Mouse (Mus musculus) embryonic facial prominence, embryonic 11.5 days (tissue): ENCODE results near the gene Fam107b. TPM values are rescaled to one million over a fixed set of nuclear protein-coding genes. Genes with fewer than 3 reads are reported as not detected.
"Not testable (repeated sequence)": the region's sequence is repeated elsewhere in the genome, so short reads cannot be mapped to it uniquely, and the experiment has no call there.

Experiments used
- ATAC-seq: fragments of 200-750 bp; cut with Nextera tagmentation; replicated peaks from 2 replicates; pipeline ENCODE4 v1.8.0; 2017; ENCODE audit warnings: low read depth; ENCODE audit not compliant: insufficient number of reproducible peaks, low FRiP score, low TSS enrichment
- DNase-seq: peaks from one replicate; pipeline ENCODE4 v3.0.0-alpha.2; 2015; ENCODE audit warnings: low spot score
- H3K27ac ChIP-seq: fragments of 300-500 bp; sonication (generic); replicated peaks from 2 replicates; pipeline ENCODE4 v1.5.1; 2014; ENCODE audit warnings: mild to moderate bottlenecking, low read depth, low read length, control low read depth
- H3K27me3 ChIP-seq: fragments of 300-500 bp; sonication (generic); 2 replicates; pipeline ENCODE4 v1.6.1; 2014; ENCODE audit warnings: mild to moderate bottlenecking, low read length, moderate library complexity, mixed read lengths; ENCODE audit not compliant: control insufficient read depth, insufficient read depth
- H3K36me3 ChIP-seq: fragments of 300-500 bp; sonication (generic); replicated peaks from 2 replicates; pipeline ENCODE4 v1.6.1; 2014; ENCODE audit warnings: low read depth, mild to moderate bottlenecking, low read length, moderate library complexity, mixed read lengths; ENCODE audit not compliant: control insufficient read depth, insufficient read depth
- H3K4me1 ChIP-seq: fragments of 300-500 bp; sonication (generic); 2 replicates; pipeline ENCODE4 v1.6.1; 2014; ENCODE audit warnings: low read length, mixed read lengths; ENCODE audit not compliant: control insufficient read depth, insufficient read depth
- H3K4me2 ChIP-seq: fragments of 300-500 bp; sonication (generic); 2 replicates; pipeline ENCODE4 v1.6.1; 2014; ENCODE audit warnings: low read depth, mild to moderate bottlenecking, control low read depth, low read length, moderate library complexity
- H3K4me3 ChIP-seq: fragments of 300-500 bp; sonication (generic); 2 replicates; pipeline ENCODE4 v1.5.1; 2014; ENCODE audit warnings: low read depth, low read length, control low read depth
- H3K9ac ChIP-seq: fragments of 300-500 bp; sonication (generic); replicated peaks from 2 replicates; pipeline ENCODE4 v1.6.1; 2014; ENCODE audit warnings: mild to moderate bottlenecking, control low read depth, low read length
- H3K9me3 ChIP-seq: fragments of 300-500 bp; sonication (generic); replicated peaks from 2 replicates; pipeline ENCODE4 v1.6.1; 2016; ENCODE audit warnings: mild to moderate bottlenecking, low read length, inconsistent platforms, mixed read lengths; ENCODE audit not compliant: control insufficient read depth
- WGBS: fragments of 180-500 bp; shearing (Covaris S2); extraction: QIAGEN DNeasy Blood & Tissue Kit; methylation state at CpG from one replicate; pipeline ENCODE4 v1.1.7; 2014; 5-methylcytosine and 5-hydroxymethylcytosine counted together
- polyA plus RNA-seq: library from polyadenylated mRNA; unstranded; fragments of >200 nt; fragmentation: Nextera tagmentation; extraction: Ambion mirVana; gene quantifications from 2 replicates; pipeline ENCODE4 v1.2.1, GENCODE M21; 2014

Fam107b gene
- polyA plus RNA-seq, 1 experiment from 2014 or later, result 79.4 TPM

GRCm38 (mm10) chr2:3700368-3700767 is 130.1 kb downstream of the Fam107b start:
- Histone ChIP-seq H3K4me2 (no peak overlapping the region), H3K9ac (no peak overlapping the region), H3K36me3 (no peaks in the 10 kb centered on the region), H3K27me3 (no peaks in the 10 kb centered on the region), H3K4me1 (no peaks in the 10 kb centered on the region), H3K27ac (no peak overlapping the region), H3K4me3 (no peak overlapping the region), H3K9me3 (no peaks in the 10 kb centered on the region)
- 58% methylated on average over 1 of the region's 1 CpGs for WGBS
- DNase-seq (no peak), ATAC-seq (no peak)

DNA sequence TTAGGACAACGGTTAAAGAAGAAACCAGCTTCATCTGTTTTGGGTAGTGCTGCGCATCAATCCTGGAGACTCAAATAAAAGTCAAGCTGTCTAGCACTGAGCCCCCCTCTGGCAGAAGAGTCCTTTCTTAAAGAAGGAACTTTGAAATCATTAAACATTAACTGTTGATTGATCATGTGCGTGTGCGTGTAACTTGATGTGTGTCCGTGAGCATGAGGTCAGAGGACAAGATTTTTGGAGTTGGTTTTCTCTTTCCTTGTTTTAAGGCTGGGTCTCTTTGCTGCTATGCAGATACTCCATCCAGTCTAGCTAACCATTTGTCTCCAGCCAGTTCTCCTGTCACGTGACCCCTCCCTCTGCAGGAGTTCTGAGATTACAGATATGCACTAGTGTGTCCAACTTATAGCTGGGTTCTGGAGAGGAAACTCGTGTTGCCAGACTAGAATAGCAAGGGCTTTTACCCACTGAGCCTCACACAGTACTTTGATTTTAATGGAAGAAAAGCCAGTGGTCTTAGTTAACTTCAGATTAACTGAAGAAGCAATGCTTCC is 132.4 kb downstream of the Fam107b start:
- ATAC-seq (no peak), DNase-seq (no peak)
- H3K27me3 ChIP-seq, result no peaks in the 10 kb centered on the region
- H3K36me3 ChIP-seq, result no peaks in the 10 kb centered on the region
- H3K9me3 ChIP-seq, result no peaks in the 10 kb centered on the region
- no peak overlapping the region for H3K4me2 ChIP-seq
- H3K4me1 ChIP-seq, result no peaks in the 10 kb centered on the region
- no peak overlapping the region for H3K4me3 ChIP-seq
- no peak overlapping the region for H3K27ac ChIP-seq
- no peak overlapping the region for H3K9ac ChIP-seq
- 86% methylated on average over 7 of the region's 7 CpGs for WGBS

DNA sequence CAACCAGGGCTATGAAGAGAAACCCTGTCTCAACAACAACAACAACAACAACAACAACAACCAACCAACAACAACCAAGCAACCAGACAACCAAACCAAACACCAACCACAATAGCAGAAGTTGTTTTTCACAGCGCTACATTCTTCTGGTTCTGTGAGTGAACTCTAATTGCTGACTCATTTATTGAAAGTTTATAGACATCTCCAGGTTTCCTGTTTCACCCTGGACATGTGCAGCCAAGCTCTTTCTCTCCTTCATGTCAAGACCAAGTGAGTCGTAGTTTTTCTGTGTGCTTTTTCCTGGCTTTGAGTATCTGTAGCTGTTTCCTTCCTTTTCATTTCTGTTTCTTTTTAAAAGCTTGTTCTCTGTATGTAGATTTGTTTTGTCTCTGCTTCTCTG is 133.5 kb downstream of the Fam107b start:
- Histone ChIP-seq H3K4me1 (no peaks in the 10 kb centered on the region), H3K27ac (no peak overlapping the region), H3K4me3 (no peak overlapping the region), H3K9ac (no peak overlapping the region), H3K36me3 (no peaks in the 10 kb centered on the region), H3K4me2 (no peak overlapping the region), H3K9me3 (no peaks in the 10 kb centered on the region), H3K27me3 (no peaks in the 10 kb centered on the region)
- DNase-seq (no peak), ATAC-seq (no peak)
- 73% methylated on average over 2 of the region's 2 CpGs for WGBS

- Histone ChIP-seq H3K4me1 (no peaks in the 10 kb centered on the region), H3K4me3 (no peak overlapping the region), H3K9me3 (no peaks in the 10 kb centered on the region), H3K27ac (no peak overlapping the region), H3K36me3 (no peaks in the 10 kb centered on the region), H3K27me3 (no peaks in the 10 kb centered on the region), H3K9ac (no peak overlapping the region), H3K4me2 (no peak overlapping the region)
- 66% methylated on average over 9 of the region's 9 CpGs for WGBS
- no peak for ATAC-seq
- DNase-seq, result no peak
These were observed 134.2 kb downstream of the Fam107b start for GRCm38 (mm10) chr2:3704311-3705162.

DNA sequence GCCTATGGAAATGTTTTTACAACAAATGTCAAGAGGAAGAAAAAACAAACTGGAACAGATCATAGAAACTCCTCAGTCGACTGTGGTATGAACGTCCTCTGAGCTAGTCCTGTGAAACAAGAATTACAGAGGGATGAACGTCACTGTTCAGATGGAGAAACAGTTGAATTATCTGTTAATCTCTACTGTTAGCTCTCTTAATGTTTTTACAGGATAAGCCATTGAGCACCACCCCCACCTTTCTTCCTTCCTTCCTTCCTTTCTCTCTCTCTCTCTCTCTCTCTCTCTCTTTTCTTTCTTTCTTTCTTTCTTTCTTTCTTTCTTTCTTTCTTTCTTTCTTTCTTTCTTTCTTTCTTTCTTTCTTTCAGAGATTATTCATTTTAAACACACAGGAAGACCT is 135.0 kb downstream of the Fam107b start:
- not testable (repeated sequence) for H3K4me1 ChIP-seq, H3K9ac ChIP-seq, ATAC-seq, H3K36me3 ChIP-seq, DNase-seq, H3K4me3 ChIP-seq, H3K27ac ChIP-seq, H3K9me3 ChIP-seq, H3K4me2 ChIP-seq, H3K27me3 ChIP-seq
- WGBS, result 66% methylated on average over 3 of the region's 3 CpGs

DNA sequence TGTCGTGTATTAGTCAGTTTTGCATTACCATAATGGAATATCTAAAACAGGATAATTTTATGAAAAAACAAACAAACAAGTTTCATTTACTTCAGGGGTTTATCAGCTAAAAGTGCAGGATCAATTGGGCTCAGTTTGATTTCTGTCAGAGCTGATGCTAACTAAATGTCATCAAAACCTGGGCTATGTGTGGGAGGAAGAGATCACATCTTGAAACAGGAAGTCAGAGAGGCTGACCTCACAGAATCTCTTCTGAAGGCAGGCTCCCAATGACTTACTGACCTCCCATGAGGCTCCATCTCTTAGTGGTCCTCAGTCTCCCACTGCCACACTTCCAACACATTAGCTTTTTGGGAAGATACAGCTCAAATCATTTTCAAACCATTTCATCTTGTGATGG is 136.9 kb downstream of the Fam107b start:
- Histone ChIP-seq H3K27me3 (no peaks in the 10 kb centered on the region), H3K36me3 (no peaks in the 10 kb centered on the region), H3K4me3 (no peak overlapping the region), H3K27ac (no peak overlapping the region), H3K4me1 (no peaks in the 10 kb centered on the region), H3K9ac (no peak overlapping the region), H3K9me3 (no peaks in the 10 kb centered on the region), H3K4me2 (no peak overlapping the region)
- ATAC-seq, result no peak
- DNase-seq, result no peak
- 84% methylated on average over 1 of the region's 1 CpGs for WGBS

DNA sequence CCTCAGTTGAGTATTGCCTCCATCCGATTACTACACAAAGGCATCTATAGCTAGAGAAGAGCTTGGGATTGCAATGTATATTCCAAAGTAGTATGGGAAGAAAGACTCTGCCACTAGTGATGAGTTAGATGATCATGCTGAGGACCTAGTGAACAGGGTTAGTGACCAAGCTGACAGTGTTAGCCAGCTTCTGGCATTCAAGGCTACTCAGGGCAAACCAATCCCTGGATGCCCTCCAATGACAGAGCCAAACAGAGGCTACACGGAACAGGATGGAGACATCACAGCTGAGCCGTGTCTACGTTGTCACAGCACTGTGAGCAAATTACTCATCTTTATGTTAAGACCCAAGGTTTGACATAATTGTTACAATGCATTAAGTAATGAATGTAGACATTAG is 138.3 kb downstream of the Fam107b start:
- Histone ChIP-seq H3K27ac (no peak overlapping the region), H3K4me3 (no peak overlapping the region), H3K9ac (no peak overlapping the region), H3K27me3 (no peaks in the 10 kb centered on the region), H3K4me1 (no peaks in the 10 kb centered on the region), H3K9me3 (no peaks in the 10 kb centered on the region), H3K4me2 (no peak overlapping the region), H3K36me3 (no peaks in the 10 kb centered on the region)
- ATAC-seq, result no peak
- 92% methylated on average over 4 of the region's 4 CpGs for WGBS
- DNase-seq, result no peak

DNA sequence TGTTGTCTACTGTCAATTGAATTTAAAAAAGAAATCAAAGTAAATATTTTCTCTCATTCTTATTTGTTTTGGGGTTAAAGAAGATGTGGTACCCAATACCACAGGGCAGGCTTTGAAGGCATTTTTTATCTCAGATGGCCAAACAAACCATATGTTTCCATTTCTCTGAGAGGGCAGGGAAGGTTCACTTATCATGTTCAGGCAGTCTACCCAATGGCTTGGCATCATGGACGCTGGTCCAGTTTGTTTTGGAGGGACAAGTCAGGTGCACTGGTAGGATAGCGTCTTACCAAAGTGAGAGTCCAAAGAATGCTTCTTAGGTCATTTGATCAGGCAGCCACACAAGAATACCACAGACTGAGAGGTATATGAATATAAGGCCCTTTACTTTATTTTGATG is 139.6 kb downstream of the Fam107b start:
- WGBS, result 78% methylated on average over 2 of the region's 2 CpGs
- Histone ChIP-seq H3K9ac (no peak overlapping the region), H3K4me2 (no peak overlapping the region), H3K4me3 (no peak overlapping the region), H3K27me3 (no peaks in the 10 kb centered on the region), H3K27ac (no peak overlapping the region), H3K9me3 (no peaks in the 10 kb centered on the region), H3K4me1 (no peaks in the 10 kb centered on the region), H3K36me3 (no peaks in the 10 kb centered on the region)
- ATAC-seq, result no peak
- DNase-seq, result no peak
